Mouse (Mus musculus): Measurements from ENCODE around the gene Thsd4.
A peak's percentile ranks its signal among the peaks of the same experiment; 100 is the strongest.

The Thsd4 gene

DNA sequence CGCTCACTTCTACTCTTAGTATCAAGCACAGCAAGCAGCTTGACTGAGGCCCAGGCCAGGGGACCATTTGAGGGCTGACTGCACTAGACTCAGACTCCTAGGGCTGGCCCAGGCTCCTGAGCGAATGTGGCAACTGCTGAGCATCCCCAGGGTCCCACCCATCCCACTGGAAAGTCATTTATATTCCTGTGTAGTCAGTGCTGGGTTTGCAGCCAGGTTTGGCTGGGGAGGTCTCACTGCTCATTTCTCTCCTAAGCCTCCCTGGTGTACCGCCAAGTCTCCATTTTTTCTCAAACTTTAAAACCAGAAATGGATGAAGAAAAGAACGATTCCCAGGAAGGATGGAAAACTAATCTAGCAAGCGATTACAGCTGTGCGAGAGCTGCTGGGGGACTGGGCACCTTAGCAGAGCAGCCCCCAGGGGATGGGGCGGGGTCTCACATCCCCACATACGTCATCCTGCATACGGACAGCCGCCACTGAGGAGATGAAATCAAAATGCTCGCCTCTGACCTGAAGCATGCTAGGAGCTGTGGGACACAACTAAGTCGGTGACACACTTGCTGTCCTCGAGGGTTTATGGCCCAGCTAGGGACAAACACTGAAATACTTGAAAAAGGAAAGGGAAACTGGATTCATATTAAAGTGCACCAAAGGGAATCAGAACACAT lies 67.3 kb downstream of the Thsd4 start:
- DNase-seq = no peak

DNA sequence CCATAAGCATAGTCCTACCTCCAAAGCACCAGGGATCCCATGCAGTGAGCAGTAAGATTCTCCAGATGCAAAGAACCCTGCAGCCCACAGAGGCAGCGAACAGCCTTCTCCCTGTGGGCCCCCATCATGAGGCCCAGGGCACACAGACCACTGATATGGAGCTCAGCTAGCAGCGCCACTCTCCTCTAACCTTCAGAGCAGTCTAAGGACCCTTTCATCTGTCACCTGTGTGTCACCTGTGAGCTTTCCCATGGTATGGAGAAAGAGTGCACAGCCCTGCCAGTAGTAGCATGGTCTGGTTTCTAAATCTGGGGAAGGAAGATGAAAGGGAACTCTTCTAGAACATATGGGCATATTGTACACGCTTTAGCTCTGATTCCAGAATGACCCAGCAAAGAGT lies 72.3 kb downstream of the Thsd4 start:
- DNase-seq = no peak

DNA sequence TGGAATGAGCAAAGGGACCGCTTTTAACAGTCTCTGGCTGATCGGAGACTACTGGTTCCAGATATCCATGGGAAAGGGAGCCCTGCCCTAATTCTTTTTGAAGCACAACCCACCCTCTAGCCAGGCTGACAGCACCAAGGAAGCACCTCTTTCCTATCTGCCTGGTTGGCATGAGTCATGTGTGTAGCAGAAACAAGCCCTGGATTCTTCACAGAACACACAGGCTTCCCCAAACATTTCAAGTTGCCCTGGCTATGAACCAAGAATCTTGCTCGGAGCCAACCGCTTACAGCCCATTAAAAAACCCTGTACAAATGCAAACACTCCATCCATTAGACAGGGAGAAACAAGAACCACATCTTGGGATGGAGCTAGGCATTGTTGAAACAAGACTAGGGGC lies 76.0 kb downstream of the Thsd4 start:
- no peak for DNase-seq

DNA sequence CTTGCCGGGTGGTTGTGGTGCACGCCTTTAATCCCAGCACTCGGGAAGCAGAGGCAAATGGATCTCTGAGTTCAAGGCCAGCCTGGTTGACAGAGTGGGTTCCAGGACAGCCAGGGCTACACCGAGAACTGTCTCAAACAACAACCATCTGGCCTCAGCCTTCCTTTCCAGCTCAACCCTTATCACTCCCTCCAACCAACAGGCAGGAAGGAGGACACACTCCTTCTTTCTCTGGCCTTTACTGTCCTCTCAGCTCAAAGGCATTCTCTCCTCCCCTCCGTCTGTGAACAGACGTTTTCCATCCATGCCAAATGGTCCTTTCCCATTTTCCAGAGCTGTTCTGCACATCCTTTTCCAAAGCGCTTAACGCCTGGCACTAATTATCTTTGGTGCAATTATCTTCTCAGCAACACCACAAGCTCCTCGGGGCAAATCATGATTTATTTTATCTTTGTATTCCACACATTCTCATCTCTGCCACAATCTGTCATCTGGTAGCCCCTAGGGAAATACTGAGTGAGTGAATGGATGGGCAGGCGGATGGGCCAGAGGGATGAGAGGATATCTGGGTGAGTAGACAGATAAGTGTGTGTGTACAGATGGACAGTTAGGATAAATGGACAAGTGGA lies 80.5 kb downstream of the Thsd4 start:
- DNase-seq = no peak

DNA sequence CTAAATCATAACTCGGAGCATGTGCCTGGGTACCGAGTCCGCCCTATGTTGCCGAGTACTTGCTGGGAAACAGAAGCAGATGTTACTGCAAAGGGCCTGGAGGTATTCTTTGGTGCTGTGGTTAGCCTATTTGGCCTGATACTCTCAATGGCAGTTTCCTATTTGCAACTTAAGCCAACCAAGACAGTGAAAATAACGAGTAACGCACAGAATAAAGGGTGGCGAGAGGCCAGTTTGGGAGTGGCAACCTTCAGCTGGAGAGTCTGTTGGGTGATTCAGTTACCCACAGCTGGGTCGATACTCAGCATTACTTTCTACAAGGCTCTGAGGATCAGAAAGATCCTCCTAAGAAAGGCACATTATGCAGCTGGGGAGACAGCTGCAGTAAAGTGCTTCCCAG lies 81.3 kb downstream of the Thsd4 start:
- DNase-seq = no peak

DNA sequence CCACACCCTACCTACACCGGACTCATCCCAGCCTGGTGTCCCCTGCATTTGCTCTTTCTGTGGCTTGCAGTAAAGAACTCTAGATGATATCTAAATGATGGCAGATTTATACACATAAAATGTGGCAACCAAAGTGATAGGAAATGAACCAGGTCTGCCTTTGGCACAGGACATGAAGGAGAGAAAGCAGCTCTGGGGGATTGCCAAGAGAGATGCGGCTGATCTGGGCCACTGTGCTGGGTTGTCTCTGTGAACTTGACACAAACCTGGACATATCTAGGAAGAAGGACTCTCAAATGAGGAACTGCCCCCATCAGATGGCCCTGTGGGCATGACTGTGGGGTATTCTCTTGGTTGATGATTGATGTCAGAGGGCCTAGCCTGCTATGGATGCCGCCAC lies 85.6 kb downstream of the Thsd4 start:
- peak in 1 of 2 experiments; percentile 23 for DNase-seq

DNA sequence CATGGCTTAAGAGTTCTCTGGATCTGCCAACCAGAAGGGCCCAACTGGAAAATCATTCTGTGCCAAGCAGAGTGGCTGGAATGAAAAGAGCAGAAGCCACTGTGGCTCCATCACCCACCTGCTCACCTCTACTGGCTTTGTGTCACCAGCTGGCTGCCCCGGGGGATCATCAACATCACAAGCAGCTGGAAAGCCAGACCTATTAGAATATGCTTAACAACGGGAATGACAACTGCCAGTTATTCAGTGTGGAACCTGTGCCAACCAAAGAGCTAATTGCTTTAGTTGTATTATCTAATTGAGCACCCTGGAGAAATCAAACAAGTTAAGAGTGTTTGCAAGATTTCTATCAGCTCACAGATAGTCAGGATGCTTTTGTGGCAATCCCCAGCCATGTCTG lies 87.8 kb downstream of the Thsd4 start:
- no peak for DNase-seq

DNA sequence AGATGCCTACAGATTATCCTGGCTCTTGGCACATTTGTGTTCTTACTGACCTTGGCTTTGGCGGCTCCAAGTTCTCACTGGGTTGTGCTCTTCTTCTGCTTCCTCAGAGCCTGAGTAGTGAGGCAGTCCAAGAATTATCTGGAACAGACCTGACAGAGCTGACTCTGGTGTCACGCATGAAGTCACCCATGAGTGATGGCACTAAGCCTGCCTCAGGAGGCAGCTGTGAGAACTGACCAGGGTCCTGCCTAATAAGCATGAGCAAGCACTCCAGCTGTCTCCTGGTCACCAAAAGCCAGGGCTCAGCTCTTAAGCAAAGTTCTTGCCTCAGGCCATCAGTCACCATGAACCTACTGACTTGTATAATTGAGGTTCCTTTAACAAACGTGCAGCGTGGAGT lies 89.9 kb downstream of the Thsd4 start:
- DNase-seq = no peak

DNA sequence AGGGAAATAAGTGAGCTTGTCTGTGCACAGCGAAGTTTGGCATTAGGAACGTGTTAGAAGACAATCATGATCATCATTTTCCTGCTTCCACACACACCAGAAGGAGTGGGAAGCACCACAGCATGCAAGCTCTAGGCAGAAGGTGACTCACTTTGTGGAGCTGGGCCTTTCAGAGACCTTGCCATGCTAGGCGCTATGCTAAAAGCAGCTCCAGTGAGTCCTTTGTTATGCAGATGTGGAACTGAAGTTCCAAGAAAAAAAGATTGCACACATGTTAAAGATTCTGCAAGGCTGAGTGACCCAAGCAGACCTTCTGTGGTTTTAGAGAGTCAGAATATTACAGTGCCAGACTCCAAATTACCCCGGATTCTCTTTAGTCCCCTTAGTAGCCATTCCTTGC lies 91.8 kb downstream of the Thsd4 start:
- DNase-seq = no peak

DNA sequence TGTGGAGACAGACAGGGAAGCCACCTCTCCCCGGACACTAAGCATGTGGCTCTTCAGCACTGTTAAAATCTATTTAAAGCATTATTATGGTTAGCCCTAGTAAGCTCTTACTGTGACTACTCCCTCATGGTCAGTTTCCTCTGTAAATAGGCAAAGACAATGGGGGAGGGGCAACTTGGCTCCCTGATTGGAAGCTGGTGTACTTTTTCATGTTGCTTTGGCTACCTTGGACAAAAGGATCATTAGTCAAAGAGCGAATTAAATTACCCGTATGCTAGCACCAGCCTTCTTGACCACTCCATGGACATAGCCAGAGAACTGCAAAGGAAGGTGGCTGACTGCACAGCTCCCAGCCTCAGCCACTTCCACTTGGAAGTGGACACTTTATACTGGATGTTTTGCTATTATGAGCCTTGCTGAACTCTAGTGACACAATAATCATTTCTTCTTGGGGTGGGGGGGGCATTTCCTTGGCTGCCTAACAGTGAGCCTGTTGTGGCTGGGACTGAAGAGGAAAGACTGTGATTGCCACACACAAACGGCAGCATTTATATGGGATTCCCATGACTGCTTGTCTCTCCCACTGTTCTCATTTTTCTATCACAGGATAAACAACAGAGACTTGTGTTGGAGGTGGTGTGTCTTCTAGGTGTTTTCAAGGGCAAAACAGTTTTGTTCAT lies 107.6 kb downstream of the Thsd4 start:
- no peak for DNase-seq

DNA sequence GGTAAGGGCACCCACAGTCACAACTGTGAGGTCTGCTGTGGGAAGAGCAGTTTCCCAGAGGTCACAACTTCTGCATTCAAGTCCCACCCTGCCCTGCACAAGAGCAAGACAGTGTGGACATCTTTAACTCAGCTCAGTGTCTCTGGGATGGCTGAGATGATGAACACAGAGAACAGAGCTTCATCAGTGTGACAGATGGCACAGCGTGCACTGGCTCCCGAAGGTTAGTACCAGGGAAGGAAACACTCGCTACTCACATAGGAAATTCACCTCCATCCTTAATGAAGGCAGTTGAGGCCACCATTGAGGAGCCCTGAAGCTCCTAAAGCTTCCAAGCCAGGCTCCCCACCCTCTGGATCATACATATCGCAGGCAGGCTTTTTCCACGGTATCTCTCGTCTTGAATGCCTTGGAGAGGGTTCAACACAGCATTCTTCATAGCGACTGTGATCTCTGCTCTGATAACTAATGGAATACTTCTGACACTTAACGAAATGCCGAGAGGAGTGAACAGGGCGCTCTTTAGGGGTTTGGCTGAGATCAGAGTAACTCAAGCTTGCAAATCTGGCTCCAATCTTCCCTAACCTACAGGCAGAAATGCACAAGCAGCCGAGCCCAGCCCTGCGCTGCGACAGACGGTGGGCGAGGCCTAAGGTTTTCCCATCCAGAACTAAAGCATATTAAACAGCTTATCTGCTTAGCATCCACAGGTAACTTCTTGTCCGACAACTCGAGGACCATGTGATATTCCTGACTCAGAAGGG lies 110.8 kb downstream of the Thsd4 start:
- peak; percentile 53 to 61 for DNase-seq

DNA sequence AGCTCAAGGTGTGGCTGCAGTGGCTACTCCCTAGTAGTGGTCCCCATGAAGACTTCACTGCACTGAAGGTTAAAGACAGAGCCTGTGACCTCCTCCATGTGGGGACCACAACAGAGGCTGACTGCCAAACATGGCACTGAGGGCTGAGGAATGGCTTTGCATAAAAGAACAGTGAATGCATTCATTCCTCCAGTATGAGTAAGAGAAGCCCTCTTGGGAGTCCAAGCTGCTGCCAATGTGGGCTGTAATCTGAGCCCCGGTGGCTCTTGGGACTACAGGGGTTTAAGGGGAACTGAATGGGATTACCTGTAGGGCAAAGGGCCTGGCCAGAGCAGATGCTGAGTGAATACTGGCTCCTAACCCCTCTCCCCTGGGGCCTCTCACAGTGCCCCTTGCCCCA lies 114.5 kb downstream of the Thsd4 start:
- no peak for DNase-seq

DNA sequence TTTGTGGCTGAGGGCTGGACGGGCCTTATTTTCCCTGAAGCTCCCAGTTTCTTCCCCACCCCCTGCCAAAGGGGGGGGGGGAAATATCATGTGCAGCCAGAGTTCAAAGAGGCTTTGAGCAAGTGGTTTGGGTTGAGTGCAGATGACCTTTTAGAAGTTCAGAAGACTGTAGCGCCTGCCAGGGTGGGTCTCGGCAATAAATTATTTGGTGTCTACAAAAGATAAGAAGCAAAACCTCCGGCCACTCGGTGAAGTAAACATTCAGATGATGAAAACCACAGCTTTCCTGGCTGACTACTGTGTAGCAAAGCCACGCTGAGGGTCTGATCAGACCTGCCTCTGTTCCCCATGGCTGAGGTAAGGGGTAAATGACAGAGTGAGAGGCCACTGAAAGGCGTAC lies 116.1 kb downstream of the Thsd4 start:
- no peak for DNase-seq

DNA sequence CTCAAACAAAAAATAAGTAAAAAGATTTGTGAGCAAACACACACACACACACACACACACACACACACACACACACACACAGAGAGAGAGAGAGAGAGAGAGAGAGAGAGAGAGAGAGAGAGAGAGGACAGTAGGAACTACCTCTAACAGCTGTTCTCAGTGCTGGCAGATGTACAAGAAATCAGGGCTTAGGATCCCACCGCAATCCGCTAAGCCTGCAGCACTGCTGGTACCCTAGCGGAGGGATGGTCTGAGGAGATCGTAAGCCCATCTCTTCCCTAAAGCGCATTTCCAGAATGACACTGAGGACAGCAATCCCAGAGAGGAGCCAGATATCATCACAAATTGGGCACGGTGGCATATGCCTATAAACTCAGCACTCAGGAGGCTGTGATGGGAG lies 119.2 kb downstream of the Thsd4 start:
- DNase-seq = no peak

DNA sequence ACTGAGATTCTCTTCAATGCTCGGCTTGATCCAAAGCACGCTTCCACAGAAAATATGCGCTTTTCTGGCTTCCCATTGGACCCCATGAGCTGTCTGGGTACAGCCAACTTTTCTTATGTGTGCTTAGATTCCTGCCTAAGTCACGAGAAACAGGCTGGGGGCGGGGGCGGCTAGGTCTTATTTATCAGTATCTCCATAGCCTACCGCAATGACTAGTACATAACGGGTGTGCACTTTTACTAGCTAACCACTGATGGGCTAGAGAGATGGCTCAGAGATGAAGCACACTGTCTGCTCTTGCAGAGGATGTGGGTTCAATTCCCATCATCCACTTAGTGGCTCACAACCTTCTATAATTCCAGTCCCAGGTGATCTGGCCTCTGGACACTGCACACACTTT lies 121.8 kb downstream of the Thsd4 start:
- DNase-seq = no peak

DNA sequence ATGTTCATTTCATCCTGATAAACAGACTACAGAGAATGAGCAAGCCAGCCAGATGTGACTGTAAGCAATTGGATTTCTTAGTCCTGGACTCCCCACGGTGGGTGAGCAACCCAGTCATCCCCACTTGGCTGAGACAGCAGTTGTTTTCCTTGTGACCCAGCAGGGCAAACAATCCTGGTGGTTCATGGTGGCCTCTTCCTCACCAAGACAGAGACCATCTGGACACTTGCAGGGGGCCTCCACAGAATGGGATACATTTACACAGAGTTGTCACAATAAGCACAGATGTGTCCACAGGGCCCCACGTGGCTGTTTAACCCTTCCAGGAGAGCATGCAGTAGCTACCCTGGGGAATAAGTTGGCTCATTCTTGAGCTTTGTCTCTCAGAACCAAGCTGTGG lies 123.8 kb downstream of the Thsd4 start:
- DNase-seq = no peak

DNA sequence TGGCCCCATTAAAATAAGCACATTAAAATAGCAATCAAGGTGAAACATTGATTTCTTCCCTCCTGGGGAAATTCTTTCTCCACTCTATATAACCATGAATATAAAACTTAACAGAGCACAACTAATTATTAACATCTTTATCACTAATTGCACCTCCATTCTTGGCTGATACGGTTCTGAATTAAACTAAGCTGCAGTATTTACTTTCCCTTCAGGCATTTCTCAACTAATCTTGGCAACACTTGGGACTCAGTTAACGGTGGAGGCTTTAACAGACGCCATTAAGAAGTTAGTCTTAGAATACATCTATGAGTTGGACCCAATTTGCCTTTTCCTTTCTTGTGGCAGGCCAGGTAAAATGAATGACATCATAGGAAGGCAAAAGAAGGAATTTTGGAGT lies 125.8 kb downstream of the Thsd4 start:
- DNase-seq = no peak

DNA sequence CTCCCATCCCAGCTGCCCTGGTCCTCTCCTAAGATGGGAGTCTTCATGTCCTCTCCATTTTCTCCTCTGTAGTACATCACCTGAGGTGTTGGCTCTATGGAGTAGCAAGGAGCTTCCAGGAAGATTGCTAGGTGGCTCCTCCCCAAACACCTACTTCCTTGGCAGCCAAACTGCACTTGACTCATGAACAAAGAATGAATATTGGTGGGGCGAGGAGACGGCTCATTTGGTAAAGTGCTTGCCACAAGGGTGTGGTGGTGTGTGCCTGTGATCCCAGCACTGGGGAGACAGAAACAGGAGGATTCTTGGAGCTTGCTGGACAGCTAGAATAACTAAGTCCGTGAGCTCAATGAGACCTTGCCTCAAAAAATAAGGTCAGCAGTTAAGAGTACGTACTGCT lies 128.9 kb downstream of the Thsd4 start:
- DNase-seq = no peak

DNA sequence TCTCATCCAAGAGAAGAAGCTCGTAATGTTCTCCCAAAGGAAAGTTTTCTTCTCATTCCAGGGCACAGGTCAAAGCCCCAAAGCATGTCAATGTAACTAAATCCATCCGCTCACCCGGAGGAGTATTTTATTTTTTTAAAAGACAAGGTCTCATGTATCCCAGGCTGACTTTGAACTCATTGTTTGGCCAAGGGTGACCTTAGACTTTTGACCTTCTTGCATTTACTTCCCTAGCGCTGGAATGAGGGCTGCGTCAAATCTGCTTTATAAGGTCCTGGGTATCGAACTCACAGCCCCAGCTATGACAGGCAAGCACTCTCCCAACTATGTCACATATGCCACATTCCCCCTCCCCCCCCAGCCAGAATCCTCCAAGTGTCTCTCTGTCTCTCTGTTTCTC lies 137.1 kb downstream of the Thsd4 start:
- no peak for DNase-seq

DNA sequence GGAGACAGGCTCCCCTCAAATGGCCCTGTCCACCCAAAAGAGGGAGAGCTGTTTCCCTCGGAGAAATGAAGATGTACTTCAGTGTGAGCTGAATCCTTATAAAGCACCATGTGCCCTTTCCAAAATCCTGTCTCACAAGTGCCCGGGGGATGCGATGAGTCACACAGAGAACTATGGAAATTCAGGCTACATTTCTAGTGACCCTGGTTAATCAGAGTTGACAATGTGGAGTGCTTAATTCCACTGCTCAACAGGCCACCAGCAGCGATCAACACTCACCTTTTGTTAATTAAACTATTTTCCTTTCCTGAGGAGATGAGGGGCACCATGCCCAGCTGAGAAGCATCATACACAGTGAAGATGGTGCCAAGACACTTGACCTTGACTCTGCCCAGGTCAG lies 138.9 kb downstream of the Thsd4 start:
- DNase-seq = peak in 1 of 2 experiments; percentile 19

DNA sequence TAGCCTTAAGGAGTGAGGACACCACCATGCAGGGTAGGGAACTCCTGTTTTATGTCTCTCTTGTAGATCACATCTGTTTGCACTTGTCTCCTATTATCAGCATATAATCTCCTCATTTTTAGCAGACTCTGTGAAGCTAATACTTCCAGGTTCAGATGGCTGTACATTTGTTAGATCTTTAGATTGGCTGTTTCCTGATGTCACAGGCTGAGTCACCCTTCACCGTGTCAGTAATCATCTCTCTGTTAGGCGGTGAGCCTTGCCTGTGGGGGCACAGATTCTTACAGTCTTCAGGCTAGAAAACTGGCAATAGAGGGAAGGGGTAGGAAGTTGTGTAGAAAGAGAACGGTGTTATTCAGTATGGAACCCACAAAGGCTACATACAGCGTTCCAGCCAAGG lies 139.3 kb downstream of the Thsd4 start:
- DNase-seq = no peak

DNA sequence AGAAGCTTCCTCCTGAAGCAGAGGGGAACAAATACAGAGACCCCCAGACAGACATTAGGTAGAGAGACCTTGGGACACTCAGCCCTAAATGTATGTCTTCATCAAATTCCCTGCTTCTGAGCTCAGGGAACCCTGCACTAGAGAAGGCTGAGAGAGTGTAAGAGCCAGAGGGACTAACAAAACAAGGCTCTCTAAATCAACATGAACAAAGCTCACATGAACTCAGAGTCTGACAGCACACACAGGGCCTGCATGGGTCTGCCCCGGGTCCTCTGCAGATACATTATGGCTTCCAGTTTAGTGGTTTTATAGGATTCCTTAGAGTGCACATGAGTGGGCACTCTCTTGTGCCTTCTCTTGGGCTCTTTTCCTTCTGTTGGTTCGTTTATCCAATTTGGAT lies 140.8 kb downstream of the Thsd4 start:
- no peak for DNase-seq

DNA sequence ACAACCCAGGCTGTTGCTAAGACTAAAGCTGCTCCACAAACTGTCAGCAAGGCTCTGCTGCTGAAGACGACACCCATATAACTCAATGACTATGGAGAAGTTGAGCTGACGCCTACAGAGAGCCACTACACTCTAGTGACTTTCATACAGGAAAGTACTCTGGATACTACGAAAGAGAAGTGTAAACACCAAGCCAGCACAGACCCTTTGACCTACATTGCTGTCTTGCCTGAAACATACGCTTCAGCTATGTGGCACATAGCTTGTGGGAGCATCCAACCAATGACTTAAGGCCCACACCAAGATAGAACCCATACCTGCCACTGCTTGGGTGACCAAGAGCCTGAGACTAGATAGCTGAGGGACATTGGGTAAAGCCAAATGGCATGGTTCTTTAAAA lies 141.3 kb downstream of the Thsd4 start:
- DNase-seq = no peak

DNA sequence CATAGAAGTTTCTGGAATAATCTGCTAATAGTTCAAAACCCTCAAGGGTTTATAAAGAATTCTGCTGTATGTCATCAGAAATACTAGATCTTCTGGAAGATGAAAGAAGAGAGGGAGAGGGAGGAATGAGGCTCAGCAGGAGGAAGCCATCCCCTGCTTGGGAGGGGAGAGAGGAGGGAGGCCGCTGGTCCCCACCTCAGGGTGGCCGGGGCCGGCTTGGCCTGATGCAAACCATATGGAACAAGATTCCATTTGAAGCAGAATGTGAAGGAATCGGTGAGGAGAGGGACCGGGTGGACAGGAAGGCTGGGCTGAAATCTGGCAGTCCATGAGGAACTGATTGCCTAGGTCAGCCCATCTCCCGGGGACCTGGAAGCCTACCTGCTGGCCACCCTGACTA lies 143.6 kb downstream of the Thsd4 start:
- no peak for DNase-seq
